Mouse (Mus musculus) retina, adult 2 months (tissue): ENCODE data around the gene Gm11060.

Experiments used
- DNase-seq: peaks from one replicate; pipeline ENCODE4 v3.0.0-alpha.2; 2012; ENCODE audit warnings: low read depth, low spot score

The Gm11060 gene

DNA sequence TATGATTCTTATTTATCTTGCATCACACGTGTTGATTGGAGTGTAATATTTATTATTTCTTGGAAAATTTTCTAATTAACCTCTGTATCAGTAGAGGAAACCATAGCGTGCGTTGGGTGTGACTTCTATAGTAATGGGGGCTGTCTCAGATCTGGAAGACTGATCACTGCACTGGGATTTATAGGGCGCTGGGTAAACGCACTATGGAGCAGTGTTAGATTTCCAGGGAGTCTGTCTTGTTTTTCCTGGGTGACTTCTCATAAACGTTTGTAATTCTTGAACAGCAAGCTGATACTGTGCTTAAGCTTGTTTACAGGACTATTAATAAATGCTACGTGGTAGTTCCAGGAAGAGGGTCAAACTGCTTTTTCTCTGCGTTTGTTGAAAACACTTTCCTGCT is 25.9 kb downstream of the Gm11060 start:
- no peak for DNase-seq

DNA sequence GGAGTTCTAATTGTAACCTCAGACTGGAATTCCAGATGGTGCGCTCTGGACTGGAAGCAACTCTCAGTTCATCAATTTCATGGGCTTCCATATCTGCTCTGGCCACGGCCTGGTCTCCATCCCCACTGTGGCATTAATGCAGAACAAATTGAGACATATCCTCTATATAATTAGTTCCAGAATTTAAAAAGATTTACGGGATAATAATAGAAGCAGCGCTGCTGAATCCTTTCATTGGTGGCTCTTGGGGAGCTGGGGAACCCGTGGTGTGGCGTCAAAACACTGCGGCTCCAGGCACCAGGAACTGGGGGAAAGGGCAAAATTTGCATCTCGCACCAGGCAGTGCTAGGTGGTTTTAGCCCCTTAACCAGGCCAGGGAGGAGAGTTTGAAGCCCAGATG is 30.4 kb downstream of the Gm11060 start:
- no peak for DNase-seq

DNA sequence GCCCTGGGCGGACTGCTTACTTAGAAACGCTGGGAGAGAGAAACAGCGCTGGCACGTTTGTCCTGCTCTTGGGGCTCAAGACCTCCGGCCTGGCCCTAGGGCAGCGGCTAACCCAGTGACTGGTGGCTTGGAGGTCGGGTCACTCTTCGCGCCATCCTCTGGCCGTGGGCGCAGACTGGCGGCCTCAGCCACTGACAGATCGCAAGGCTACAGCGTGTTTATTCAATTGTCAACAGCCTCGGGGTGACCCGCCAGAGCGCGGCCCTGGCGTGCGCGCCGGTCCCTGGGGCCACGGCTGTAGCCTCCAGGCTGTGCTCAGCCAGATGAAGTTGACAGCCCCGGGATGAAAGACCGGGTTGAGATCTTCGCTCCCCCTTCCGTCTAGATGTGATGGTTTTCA is 31.1 kb downstream of the Gm11060 start:
- no peak for DNase-seq

DNA sequence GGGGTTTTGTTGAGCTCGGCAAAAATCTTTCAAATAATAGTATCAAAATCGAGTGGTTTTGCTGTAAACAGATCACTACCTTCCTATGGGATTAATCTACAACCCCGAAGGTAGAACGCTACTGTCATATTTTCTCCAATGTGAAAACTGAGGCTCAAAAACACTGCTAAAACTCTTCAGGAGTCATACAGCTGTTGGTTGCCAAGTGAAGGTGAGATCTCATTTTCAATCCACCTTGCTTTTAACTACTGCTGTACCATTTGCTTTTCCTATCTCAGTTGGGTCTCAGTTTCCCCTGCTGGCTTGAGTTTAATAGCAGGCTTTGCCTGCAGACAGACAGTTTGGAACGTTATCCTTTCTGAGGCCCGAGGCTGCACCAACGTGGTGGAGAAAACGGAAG is 31.6 kb downstream of the Gm11060 start:
- no peak for DNase-seq

DNA sequence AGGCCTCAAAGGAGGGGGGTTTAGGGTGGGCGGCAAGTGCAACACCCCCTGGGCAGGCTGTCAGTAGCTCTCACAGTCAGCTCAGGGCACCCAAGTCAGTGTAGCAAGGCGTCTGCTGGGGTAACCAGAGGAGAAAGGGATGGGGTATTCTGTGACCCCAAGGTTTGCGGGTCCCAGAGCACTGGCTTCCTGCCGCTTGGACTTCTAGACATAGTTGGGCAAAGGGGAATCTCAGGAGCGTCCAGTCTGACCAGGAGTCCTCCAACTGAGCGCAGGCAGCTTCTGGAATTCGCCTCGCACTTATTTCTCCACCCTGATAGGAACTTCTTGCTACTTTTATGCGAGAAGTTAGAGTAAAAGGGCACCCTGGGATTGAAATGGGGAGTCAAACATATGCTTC is 32.1 kb downstream of the Gm11060 start:
- DNase-seq: no peak

DNA sequence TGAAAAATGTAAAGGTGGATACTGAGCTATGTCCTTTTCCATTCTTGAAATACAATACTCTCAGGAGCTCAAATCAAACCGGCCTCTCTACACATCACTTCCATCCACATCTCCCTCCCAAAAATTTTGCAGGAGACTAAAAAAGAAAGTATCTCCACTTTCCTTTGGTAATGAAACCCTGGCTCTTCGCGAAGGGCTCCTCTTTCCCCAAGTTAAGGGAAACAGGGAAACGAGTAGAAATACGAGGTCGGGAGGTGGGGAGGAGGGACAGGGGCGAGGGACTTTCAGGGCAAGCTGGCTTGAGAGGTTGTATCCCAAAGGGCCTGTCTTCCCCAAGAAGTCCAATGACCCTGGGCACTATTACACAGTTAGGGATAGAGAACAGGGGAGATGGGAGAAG is 32.6 kb downstream of the Gm11060 start:
- DNase-seq: no peak

DNA sequence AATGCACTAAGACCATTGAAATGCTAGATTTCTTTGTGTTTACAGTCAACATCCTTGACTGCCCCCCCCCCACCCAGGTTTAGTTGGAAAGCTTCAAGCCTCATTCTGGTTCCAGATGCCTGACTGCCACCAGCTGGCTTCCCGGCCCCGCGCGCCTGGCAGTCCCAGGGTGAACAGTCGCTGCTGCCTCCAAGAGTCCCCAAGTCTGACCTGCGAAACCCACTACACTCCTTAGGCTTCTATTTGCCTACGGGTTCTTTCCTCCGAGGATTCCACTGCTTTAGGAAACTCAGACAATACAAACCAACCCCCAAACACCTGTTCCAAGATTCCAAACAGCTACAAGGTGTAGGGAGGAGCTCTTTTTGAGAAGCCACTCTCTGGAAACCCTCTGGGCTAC is 33.4 kb downstream of the Gm11060 start:
- DNase-seq: no peak

DNA sequence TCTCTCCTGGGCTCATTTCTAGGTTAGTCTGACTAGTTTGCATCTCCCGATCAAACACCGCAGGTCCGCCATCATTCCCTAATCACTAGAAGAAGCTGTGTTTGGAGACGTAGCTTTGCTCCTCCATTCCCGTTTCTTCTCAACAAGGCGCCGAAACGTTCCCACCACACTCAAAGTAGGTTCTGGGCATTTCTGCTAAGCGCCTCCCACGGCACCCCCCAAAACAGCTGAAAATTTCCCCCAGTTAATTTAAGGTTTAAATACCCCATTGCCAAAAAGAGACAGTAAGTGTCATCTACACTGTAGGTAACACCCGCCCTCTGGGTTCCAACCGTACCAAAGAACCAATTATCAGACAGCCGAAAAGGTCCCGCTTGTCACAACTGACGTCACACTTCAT is 33.8 kb downstream of the Gm11060 start:
- no peak for DNase-seq

DNA sequence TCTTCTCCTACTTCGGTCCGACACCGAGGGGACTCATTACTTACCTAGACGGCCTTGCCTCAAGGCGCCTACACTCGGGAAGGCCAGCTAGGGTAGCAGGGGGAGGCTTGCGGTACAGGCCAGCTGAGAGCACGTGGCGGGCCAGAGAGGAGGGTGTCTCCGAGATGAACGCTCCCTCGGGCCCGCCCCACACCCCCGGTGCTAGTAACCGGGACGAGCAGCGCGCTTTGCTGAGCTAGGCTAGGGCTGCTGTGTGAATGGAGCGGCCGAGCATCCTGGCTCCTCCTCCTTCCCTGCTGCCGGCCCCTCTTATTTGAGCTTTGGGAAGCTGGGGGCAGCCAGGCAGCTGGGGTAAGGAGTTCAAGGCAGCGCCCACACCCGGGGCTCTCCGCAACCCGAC is 34.5 kb downstream of the Gm11060 start, which contains the start of gene Wt1:
Gene Wt1 (plus strand): TSS at position 251 of the 400 bp plus-strand sequence.
- DNase-seq: no peak

DNA sequence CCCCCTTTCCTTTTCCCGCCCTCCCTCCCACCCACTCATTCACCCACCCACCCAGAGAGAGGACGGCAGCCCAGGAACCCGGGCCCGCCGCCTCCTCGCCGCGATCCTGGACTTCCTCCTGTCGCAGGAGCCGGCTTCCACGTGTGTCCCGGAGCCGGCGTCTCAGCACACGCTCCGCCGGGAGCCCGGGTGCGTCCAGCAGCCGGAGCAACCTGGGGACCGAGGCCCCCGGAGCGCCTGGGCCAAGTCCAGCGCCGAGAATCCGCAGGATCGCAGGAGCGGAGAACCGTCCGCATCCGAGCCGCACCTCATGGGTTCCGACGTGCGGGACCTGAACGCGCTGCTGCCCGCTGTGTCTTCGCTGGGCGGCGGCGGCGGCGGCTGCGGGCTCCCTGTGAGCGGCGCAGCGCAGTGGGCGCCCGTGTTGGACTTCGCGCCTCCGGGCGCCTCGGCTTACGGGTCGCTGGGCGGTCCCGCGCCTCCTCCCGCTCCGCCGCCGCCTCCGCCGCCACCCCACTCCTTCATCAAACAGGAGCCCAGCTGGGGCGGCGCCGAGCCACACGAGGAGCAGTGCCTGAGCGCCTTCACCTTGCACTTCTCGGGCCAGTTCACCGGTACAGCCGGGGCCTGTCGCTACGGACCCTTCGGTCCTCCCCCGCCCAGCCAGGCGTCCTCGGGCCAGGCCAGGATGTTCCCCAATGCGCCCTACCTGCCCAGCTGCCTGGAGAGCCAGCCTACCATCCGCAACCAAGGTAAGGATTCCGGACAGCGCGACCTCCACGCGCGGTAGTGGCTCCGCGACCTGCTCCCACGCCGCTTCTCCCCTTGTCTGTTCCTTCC is 35.1 kb downstream of the Gm11060 start:
- no peak for DNase-seq

DNA sequence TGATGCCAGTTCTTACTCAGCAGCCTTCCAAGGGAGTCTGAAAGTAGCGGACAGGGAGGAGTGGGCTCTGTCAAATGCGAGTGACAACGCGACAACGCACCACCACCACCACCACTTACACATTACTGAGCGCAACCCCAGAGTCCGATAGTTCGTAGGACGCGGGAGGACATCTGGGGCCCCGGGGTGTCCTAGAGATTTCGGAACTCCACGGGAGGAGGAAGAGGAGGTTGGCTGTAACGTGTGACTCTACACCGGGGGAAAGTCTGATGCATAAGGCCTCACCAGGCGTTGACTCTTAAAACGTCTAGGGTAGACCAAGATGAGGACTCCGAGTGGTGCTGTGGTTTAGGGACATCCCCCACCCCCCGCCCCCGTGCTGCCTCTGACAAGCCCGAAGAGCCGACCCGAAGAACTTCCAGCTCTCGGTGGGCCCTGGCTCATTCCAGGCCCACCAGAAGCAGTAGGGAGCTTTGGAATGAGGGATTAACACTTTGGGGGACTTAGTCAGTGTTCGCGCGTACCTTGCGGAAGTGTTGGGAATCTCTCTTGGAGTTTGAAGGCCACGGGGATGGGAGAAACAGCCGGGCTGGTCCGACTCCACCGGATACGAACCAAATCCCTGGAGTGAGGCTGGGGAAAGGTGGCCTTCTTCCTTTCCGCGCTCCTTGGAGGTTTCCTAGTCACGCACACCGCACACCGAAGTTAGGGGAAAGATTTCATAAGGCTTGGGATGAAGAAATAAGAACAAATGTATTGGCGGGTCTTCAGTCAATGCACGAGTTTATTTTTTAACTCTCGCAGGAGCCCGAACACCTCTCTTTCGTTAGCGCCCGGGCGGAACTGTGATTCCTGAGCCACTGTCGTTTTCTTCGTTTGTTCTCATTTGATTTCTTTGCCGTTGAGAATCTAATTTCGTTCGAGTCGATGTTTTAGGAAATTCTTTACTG is 36.0 kb downstream of the Gm11060 start:
- DNase-seq: no peak

DNA sequence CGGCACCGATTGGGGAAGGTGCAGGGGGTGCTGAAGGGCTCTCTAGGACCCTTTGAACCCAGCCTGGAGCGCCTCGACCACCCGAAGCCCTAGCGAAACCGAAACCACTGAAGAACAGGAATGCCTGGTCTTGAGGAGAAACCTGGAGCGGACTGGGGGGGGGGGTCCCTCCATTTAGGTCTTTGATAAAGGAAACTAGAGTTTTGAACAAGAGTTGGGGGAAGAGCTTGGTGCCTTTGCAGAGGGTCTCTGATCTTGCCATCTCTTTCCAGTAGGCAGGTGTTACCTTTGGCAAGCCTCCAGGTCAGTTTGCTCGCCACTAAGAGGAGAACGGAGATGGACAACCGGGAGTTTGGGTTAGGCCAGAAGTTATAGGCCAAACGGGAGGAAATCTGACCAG is 36.7 kb downstream of the Gm11060 start:
- DNase-seq: no peak

DNA sequence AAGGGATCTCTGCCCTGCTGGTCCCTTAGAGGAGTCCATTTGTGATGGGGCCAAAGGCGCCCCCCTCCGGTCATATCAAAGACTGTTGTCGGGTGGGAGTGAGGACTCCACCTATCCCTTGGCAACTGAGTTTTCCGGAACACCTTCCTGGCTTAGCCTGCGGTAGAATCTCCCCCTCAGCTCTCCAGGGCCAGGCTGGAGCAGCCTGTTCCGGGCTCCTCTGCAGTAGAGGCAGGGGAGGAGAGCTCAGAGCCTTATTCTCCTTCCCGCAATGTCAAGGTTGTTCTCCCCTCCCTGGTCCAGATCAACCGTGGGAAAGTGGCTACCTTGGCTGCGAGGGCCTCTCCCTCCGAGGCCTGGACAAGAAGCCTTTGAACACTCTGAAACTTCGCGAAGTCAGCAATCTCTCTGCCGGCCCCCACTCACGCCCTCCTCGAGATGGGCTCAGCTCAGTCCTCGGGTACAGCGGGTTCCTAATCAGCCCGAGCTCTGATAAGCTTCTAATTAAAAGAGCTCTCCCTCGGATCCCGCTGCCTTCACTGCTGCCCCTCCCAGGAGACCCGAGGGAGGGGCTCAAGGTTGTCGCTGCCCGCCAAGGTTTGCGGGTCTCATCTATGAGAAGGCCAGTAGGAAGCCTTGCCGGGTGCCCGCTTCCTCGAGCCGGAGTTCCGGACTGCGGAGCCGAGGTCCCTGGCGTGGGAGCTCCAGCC is 38.7 kb downstream of the Gm11060 start:
- DNase-seq: no peak

DNA sequence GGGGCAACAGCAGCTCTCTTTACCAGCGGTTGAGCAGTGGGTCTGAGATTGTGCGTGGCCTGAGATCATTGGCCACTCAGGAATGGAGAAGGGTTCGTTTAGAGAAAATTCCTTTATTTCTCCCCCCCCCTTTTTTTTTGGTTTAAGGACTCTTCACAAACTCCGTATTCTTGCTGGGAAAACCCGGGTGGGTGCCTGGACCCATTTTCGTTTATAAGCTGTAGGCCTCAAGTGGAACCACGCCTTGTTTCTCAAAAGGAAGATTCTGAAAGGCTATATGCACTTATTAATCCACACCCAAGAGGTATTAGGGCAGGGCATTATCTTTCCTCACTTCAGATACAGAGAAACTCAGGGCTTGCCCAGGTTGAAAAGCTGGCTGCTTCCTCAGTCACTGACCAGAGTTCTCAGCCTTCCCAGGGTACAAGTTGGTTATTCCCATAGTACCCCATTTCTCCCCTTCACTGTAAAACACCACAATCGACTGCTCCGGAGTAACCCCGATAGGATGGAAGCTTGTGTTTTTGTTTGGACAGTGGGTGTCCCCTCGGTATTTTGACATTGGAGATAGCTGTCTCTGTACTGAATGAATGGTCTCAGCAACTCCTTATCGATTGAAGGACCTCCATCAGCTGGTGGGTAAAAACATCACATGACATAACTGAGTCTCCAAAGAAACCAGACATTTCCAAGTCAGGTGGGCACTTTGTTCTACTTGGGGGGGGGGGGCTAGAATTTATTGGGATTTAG is 39.4 kb downstream of the Gm11060 start:
- DNase-seq: no peak

DNA sequence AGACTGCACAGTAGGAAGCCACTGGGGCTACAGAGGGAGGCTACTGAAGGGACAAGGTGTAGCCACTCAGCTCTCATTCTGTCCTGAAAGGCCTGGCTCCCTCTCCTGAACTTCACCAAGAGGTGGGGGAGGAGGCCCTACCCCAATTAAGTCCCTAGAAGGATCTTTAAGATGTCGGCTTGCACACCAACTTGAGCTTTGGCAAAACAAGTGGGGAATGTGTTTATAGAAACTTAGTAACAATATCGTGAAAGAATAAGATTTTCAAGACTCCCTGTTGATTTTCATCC is 39.9 kb downstream of the Gm11060 start:
- no peak for DNase-seq

DNA sequence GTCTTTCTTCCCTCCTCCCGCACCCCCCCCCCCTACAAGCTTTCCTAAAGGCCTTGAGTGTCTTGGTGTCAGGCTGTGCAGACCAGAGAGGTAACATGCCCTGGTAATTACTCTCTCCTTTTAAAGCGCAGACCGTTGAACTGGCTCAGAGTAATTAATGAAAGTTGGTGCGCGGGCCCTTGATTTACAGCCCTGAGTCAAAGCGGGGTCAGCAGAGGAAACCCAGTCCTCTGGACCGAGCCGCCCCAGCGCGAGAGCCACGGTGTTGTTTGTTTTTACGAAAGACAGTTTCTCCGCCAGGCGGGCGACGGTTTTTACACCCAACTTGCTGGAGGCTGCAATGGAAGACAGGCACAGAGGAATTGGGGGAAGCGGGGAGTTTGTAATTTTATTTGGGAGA is 40.5 kb downstream of the Gm11060 start:
- no peak for DNase-seq

DNA sequence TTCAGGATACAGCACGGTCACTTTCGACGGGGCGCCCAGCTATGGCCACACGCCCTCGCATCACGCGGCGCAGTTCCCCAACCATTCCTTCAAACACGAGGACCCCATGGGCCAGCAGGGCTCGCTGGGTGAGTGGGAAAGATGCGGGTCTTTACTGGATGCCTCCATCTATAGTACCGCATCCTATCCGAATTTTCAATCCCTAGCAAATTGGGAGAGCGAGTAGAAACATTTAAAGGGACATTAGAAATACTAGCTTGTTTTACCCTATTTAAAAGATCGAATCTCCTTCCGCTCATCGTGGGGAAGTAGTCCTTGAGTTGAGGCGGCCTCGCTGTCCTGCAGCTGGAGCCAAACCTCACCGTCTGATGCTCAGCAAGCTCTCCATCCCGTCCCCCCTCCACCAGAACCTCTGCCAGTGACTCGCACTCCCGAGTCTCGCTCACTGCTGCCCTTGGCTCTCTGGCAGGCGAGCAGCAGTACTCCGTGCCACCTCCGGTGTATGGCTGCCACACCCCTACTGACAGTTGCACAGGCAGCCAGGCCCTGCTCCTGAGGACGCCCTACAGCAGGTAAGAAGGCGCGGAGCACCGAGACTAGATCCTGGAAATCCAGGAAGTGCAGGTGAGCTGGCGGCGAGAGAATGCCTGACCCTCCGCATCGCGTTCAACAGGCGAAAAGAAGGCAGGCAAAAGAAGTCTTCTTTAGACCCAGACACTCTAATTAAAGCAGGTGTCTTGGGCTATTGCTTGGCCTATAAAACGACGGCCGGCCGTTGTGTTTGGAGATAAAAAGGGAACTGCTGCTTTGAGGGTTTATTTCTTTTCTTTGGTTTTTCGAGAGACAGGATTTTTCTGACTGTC is 41.3 kb downstream of the Gm11060 start:
- no peak for DNase-seq

DNA sequence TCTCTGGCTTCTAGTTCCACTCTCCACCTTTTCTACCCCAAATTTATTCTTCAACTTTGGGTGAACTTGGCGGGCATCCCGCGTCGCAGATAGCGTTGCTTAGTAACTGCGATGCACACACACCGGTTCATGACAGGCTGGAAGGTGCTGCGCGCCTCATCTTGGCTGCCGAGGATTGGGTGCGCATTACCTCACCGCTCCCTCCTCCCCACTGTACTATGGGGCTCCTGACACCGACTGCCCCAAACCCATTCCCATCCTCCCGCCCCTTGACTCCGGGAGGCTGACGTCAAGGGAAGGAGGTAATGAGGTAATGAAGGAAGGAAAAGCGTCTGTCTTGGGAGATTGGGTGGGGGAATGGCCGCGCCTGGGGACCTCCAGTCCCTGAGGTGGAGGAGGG is 42.5 kb downstream of the Gm11060 start:
- DNase-seq: no peak

DNA sequence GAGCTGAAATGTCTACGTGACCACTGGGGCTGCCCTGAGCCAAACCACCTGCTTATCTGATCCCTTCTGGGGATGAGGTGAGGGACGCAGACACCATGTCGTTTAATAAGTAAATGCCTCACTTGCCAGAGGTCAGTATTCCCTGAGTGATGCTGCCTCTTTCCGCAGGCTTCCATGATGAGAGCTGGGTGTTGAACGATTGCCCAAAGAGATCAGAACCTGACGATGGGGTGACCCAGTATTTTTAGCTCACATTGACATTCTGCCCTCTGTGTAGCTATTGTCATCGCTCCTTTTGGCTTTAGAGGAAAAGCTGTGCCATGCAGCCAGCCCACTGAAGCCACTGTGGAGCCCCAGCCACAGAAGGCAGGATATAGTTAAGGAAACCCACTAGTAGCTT is 47.7 kb downstream of the Gm11060 start:
- DNase-seq: no peak

DNA sequence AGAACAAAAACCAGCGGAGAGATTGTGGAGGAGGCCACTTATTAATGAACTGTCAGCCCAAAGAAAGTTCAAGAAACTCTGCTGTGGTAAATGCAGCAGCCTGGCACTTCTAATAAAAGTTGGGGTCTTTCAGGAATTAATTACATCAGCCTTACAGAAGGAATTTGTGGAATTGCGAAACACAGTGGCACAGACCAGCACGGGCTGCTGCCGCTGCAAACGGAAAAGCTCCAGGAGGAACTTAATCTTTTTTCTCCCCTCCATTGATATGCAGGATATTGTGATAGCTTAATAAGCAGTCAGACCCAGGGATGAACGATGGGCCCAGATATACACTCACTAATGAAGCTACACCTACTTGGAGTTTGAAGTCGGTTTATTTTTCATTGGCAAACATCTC is 49.6 kb downstream of the Gm11060 start:
- DNase-seq: no peak
